Mouse (Mus musculus) liver, embryonic 13.5 days (tissue): ENCODE results near the gene Tjp2. TPM values are rescaled to one million over a fixed set of nuclear protein-coding genes. Genes with fewer than 3 reads are reported as not detected.
"Not testable (repeated sequence)": the region's sequence is repeated elsewhere in the genome, so short reads cannot be mapped to it uniquely, and the experiment has no call there.

ENCODE experiments used
- ATAC-seq: fragments of 200-750 bp; cut with Nextera tagmentation; 2 replicates; pipeline ENCODE4 v1.8.0; 2017; ENCODE audit warnings: low read depth, mild to moderate bottlenecking, moderate number of reproducible peaks, moderate library complexity
- DNase-seq: peaks from one replicate; pipeline ENCODE4 v3.0.0; 2022
- H3K27ac ChIP-seq: fragments of 300-500 bp; sonication (generic); 2 replicates; pipeline ENCODE4 v1.5.1; 2015; ENCODE audit warnings: moderate library complexity, mild to moderate bottlenecking, inconsistent platforms
- H3K27me3 ChIP-seq: fragments of 300-500 bp; sonication (generic); 2 replicates; pipeline ENCODE4 v1.6.1; 2015; ENCODE audit warnings: mild to moderate bottlenecking, inconsistent platforms
- H3K36me3 ChIP-seq: fragments of 300-500 bp; sonication (generic); 2 replicates; pipeline ENCODE4 v1.6.1; 2015; ENCODE audit warnings: mild to moderate bottlenecking, inconsistent platforms
- H3K4me1 ChIP-seq: fragments of 300-500 bp; sonication (generic); replicated peaks from 2 replicates; pipeline ENCODE4 v1.6.1; 2015; ENCODE audit warnings: inconsistent platforms
- H3K4me2 ChIP-seq: fragments of 300-500 bp; sonication (generic); 2 replicates; pipeline ENCODE4 v1.6.1; 2015; ENCODE audit warnings: inconsistent platforms, mild to moderate bottlenecking, moderate library complexity
- H3K4me3 ChIP-seq: fragments of 300-500 bp; sonication (generic); replicated peaks from 2 replicates; pipeline ENCODE4 v1.5.1; 2015; ENCODE audit warnings: mild to moderate bottlenecking, inconsistent platforms
- H3K9ac ChIP-seq: fragments of 300-500 bp; sonication (generic); 2 replicates; pipeline ENCODE4 v1.6.1; 2015; ENCODE audit warnings: mild to moderate bottlenecking, inconsistent platforms
- H3K9me3 ChIP-seq: fragments of 300-500 bp; sonication (generic); replicated peaks from 2 replicates; pipeline ENCODE4 v1.6.1; 2016; ENCODE audit warnings: inconsistent platforms
- WGBS: fragments of 180-500 bp; shearing (Covaris S2); methylation state at CpG from one replicate; pipeline ENCODE4 v1.1.7; 2015; ENCODE audit not compliant: insufficient replicate concordance; 5-methylcytosine and 5-hydroxymethylcytosine counted together
- polyA plus RNA-seq: library from polyadenylated mRNA; unstranded; fragments of >200 nt; fragmentation: Nextera tagmentation; extraction: Ambion mirVana; gene quantifications from 2 replicates; pipeline ENCODE4 v1.2.1, GENCODE M21; 2015

The Tjp2 gene
- polyA plus RNA-seq, 1 experiment from 2014 or later: 4.7 TPM

DNA sequence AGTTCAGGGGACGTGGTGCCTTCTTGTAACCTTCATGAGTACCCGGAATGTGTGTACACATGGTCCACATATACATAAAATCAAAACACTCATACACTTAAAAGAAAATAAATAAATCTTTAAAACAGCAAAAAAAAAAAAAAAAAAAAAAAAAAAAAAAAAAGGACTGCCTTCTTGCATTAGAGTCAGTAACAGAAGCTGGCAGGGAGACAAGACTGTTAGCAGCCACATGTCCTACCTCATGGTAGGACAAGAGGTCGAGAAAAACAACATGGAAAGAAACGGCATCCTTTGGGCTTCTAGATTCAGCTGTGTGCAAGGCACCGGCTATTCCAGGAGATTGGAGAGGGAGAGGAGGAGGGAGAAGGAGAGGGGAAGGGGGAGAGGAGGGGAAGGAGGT lies 23.0 kb downstream of the Tjp2 start:
- Histone ChIP-seq H3K27me3 (no peaks in the 10 kb centered on the region), H3K4me2 (no peak overlapping the region), H3K4me3 (no peak overlapping the region), H3K9ac (no peak overlapping the region), H3K9me3 (no peaks in the 10 kb centered on the region), H3K27ac (no peak overlapping the region), H3K4me1 (no peaks in the 10 kb centered on the region), H3K36me3 (no peaks in the 10 kb centered on the region)
- DNase-seq: no peak
- 68% methylated on average over 5 of the region's 5 CpGs for WGBS
- ATAC-seq: no peak

GRCm38 (mm10) chr19:24200566-24200965 lies 24.3 kb downstream of the Tjp2 start:
- Histone ChIP-seq H3K36me3 (no peaks in the 10 kb centered on the region), H3K9me3 (no peaks in the 10 kb centered on the region), H3K4me2 (no peak overlapping the region), H3K4me1 (no peaks in the 10 kb centered on the region), H3K9ac (no peak overlapping the region), H3K27me3 (no peaks in the 10 kb centered on the region), H3K4me3 (no peak overlapping the region), H3K27ac (no peak overlapping the region)
- no peak for DNase-seq
- no peak for ATAC-seq
- WGBS: 77% methylated on average over 12 of the region's 12 CpGs

- DNase-seq (no peak), ATAC-seq (no peak)
- Histone ChIP-seq H3K4me3 (no peak overlapping the region), H3K9ac (no peak overlapping the region), H3K4me2 (no peak overlapping the region), H3K36me3 (no peaks in the 10 kb centered on the region), H3K4me1 (no peaks in the 10 kb centered on the region), H3K9me3 (0 out of 2 replicates have a peak, but pooled peaks cover 3% of the 10 kb centered on the region), H3K27ac (no peak overlapping the region), H3K27me3 (no peaks in the 10 kb centered on the region)
- WGBS: 67% methylated on average over 11 of the region's 11 CpGs
Observed at GRCm38 (mm10) chr19:24198676-24199303, 26.0 kb downstream of the Tjp2 start.

DNA sequence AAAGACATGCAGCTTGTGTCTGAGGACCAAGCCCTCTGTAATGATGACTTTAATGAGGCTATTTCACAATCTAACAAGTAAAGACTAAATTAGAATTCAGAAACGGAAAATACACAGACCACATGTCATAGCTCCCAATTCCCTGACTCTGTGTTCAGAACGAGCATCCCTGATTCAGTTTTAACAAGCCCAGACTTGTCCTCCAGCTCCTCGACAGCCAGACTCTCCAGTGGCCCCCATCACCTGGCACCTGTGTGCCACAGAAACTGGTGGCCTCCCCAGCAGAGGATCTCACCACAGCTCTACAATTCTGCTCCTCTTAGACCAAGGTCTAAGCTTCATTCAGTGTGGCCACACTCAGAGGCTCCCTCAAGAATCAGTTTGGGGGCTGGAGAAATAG lies 27.5 kb downstream of the Tjp2 start:
- ATAC-seq: no peak
- 0 out of 2 replicates have a peak, but pooled peaks cover 3% of the 10 kb centered on the region for H3K9me3 ChIP-seq
- 46% methylated on average over 3 of the region's 3 CpGs for WGBS

GRCm38 (mm10) chr19:24195224-24195623 lies 29.6 kb downstream of the Tjp2 start:
- Histone ChIP-seq H3K9me3 (0 out of 2 replicates have a peak, but pooled peaks cover 3% of the 10 kb centered on the region), H3K4me3 (no peak overlapping the region), H3K36me3 (no peaks in the 10 kb centered on the region), H3K27ac (no peak overlapping the region), H3K27me3 (no peaks in the 10 kb centered on the region), H3K4me1 (no peaks in the 10 kb centered on the region), H3K9ac (no peak overlapping the region), H3K4me2 (no peak overlapping the region)
- ATAC-seq (no peak), DNase-seq (no peak)
- WGBS: 59% methylated on average over 7 of the region's 7 CpGs

More for the DNA sequence above, 27.5 kb downstream of the Tjp2 start:
- H3K4me2 ChIP-seq: no peak overlapping the region
- no peak overlapping the region for H3K4me3 ChIP-seq
- no peaks in the 10 kb centered on the region for H3K4me1 ChIP-seq
- no peak overlapping the region for H3K9ac ChIP-seq
- no peak overlapping the region for H3K27ac ChIP-seq
- DNase-seq: no peak
- no peaks in the 10 kb centered on the region for H3K27me3 ChIP-seq
- H3K36me3 ChIP-seq: no peaks in the 10 kb centered on the region

DNA sequence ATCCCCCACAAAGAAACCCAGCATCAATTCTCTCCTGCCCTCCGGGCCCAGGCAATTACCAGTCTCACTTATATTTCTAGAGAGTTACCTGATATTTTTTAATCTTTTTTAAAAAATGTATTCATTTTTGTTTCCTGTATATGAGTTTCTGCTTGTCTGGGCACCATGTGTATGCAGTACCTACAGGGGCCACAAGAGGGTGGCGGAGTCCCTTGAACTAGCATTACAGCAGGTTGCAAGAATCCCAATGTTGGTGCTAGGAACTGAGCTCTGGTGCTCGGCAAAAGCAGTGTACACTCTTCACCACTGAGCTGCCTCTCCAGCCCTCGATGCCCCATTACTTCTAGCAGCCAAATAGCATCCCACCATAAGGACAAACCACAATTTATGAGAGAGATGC lies 30.6 kb downstream of the Tjp2 start:
- no peaks in the 10 kb centered on the region for H3K27me3 ChIP-seq
- no peak for DNase-seq
- H3K4me1 ChIP-seq: no peaks in the 10 kb centered on the region
- 0 out of 2 replicates have a peak, but pooled peaks cover 3% of the 10 kb centered on the region for H3K9me3 ChIP-seq
- H3K9ac ChIP-seq: no peak overlapping the region
- no peaks in the 10 kb centered on the region for H3K36me3 ChIP-seq
- H3K4me3 ChIP-seq: no peak overlapping the region
- 69% methylated on average over 4 of the region's 4 CpGs for WGBS
- H3K4me2 ChIP-seq: no peak overlapping the region
- H3K27ac ChIP-seq: no peak overlapping the region
- no peak for ATAC-seq

DNA sequence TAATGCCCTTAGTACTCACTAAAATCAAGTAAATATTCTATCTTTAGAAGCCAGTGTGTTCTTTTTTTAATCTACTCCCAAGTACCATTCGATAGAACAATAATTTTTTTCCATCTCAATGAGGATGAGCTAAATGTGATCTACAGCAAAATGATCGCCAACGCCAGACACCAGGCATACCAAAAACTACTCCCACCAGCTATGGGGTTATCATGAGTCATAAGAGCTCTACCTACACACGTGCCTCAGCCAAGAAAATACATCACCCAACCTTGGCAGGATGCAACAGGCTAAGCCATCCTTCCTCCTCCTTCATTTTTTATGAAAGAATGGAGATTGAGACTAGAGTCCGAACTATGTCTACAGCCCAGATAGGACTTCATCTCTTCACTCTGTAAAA lies 31.9 kb downstream of the Tjp2 start:
- no peak for ATAC-seq
- WGBS: 69% methylated on average over 5 of the region's 5 CpGs
- Histone ChIP-seq H3K9me3 (0 out of 2 replicates have a peak, but pooled peaks cover 3% of the 10 kb centered on the region), H3K9ac (no peak overlapping the region), H3K36me3 (no peaks in the 10 kb centered on the region), H3K4me3 (no peak overlapping the region), H3K27me3 (no peaks in the 10 kb centered on the region), H3K27ac (no peak overlapping the region), H3K4me2 (no peak overlapping the region), H3K4me1 (no peaks in the 10 kb centered on the region)
- no peak for DNase-seq

DNA sequence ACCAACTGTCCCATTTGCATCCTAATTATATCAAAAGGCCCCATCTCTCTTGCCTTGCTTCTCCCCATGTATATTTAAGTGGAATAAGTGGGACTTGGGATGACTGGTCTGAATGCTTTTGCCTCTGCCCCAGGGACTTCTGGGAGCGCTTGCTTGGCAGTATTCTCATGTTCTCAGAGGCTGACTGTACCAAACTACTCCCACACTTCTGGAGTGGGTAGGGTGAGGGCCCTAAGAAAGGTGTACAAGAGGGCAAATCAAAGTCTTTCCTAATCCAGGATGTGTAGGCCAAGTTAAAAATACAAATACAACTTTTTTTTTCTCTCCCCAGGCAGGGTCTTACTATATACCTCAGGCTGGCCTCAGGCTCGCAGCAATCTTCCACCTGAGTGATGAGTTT lies 37.0 kb downstream of the Tjp2 start:
- ATAC-seq (no peak), DNase-seq (no peak)
- Histone ChIP-seq H3K4me2 (no peak overlapping the region), H3K9me3 (no peaks in the 10 kb centered on the region), H3K27ac (no peak overlapping the region), H3K36me3 (no peaks in the 10 kb centered on the region), H3K4me3 (no peak overlapping the region), H3K9ac (no peak overlapping the region), H3K27me3 (no peaks in the 10 kb centered on the region), H3K4me1 (no peaks in the 10 kb centered on the region)
- 65% methylated on average over 2 of the region's 2 CpGs for WGBS

- not testable (repeated sequence) for H3K4me1 ChIP-seq, H3K4me3 ChIP-seq, H3K9ac ChIP-seq, H3K27ac ChIP-seq, H3K27me3 ChIP-seq, DNase-seq, ATAC-seq, H3K36me3 ChIP-seq, H3K4me2 ChIP-seq, H3K9me3 ChIP-seq
- 55% methylated on average over 1 of the region's 1 CpGs for WGBS
Observed at GRCm38 (mm10) chr19:24187358-24187757, 37.5 kb downstream of the Tjp2 start.

DNA sequence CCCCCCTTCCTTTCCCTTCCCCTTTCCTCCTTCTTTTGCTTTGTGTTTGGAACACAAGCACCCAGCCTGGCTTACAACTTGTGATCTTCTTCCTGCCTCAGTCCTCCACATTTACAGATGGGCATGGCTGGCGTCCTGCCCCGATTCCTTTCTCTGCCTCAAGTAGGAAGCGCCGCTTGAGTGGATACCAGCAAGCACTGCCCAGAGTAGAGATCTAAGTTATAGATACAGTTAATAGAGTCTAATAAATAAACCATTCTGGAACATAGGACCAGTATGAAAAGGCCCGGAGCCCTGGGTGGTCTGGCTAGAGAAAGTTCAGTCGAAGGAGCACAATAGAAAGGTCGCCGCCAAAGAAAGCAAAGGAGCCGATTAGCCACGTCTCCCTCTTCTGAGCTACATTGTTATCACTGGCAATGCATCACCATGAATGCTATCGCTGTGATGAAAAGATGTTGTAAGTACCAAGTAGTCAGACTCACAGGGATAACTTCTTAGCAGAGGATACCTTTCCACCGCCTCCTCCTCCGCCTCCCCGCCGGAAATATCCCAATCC lies 41.1 kb downstream of the Tjp2 start:
- no peaks in the 10 kb centered on the region for H3K9me3 ChIP-seq
- DNase-seq (no peak), ATAC-seq (no peak)
- no peaks in the 10 kb centered on the region for H3K27me3 ChIP-seq
- 84% methylated on average over 15 of the region's 15 CpGs for WGBS
- no peak overlapping the region for H3K4me3 ChIP-seq
- no peak overlapping the region for H3K27ac ChIP-seq
- H3K4me1 ChIP-seq: no peaks in the 10 kb centered on the region
- H3K9ac ChIP-seq: no peak overlapping the region
- no peak overlapping the region for H3K4me2 ChIP-seq
- no peaks in the 10 kb centered on the region for H3K36me3 ChIP-seq

GRCm38 (mm10) chr19:24180415-24180814 lies 44.4 kb downstream of the Tjp2 start:
- ATAC-seq (no peak), DNase-seq (no peak)
- no peak overlapping the region for H3K9ac ChIP-seq
- H3K4me3 ChIP-seq: no peak overlapping the region
- peaks cover 7% of the 10 kb centered on the region for H3K27me3 ChIP-seq
- H3K4me1 ChIP-seq: peaks cover 2% of the 10 kb centered on the region
- H3K9me3 ChIP-seq: no peaks in the 10 kb centered on the region
- no peak overlapping the region for H3K4me2 ChIP-seq
- H3K27ac ChIP-seq: no peak overlapping the region
- no peaks in the 10 kb centered on the region for H3K36me3 ChIP-seq
- WGBS: 47% methylated on average over 8 of the region's 8 CpGs

- Histone ChIP-seq H3K9ac (no peak overlapping the region), H3K9me3 (no peaks in the 10 kb centered on the region), H3K27ac (no peak overlapping the region), H3K36me3 (no peaks in the 10 kb centered on the region), H3K4me2 (no peak overlapping the region), H3K4me3 (no peak overlapping the region), H3K27me3 (peaks cover 30% of the 10 kb centered on the region), H3K4me1 (peaks cover 18% of the 10 kb centered on the region)
- ATAC-seq: no peak
- no peak for DNase-seq
- 69% methylated on average over 2 of the region's 2 CpGs for WGBS
Observed at GRCm38 (mm10) chr19:24178086-24178485, 46.7 kb downstream of the Tjp2 start.
